Mouse (Mus musculus) liver, embryonic 16.5 days (tissue): ENCODE measurements around the gene Ctsw. TPM values are rescaled to one million over a fixed set of nuclear protein-coding genes. Genes with fewer than 3 reads are reported as not detected.

Experiments used
- ATAC-seq: fragments of 200-750 bp; cut with Nextera tagmentation; 2 replicates; pipeline ENCODE4 v1.8.0; 2017; ENCODE audit warnings: low read depth, mild to moderate bottlenecking, moderate number of reproducible peaks, moderate library complexity
- H3K27ac ChIP-seq: fragments of 300-500 bp; sonication (generic); 2 replicates; pipeline ENCODE4 v1.5.1; 2014; ENCODE audit warnings: mild to moderate bottlenecking, low read length
- H3K27me3 ChIP-seq: fragments of 300-500 bp; sonication (generic); 2 replicates; pipeline ENCODE4 v1.6.1; 2014; ENCODE audit warnings: low read depth, low read length, mixed read lengths; ENCODE audit not compliant: control insufficient read depth, insufficient read depth
- H3K36me3 ChIP-seq: fragments of 300-500 bp; sonication (generic); 2 replicates; pipeline ENCODE4 v1.6.1; 2014; ENCODE audit warnings: mild to moderate bottlenecking; ENCODE audit not compliant: control insufficient read depth, insufficient read depth
- H3K4me1 ChIP-seq: fragments of 300-500 bp; sonication (generic); 2 replicates; pipeline ENCODE4 v1.6.1; 2014; ENCODE audit warnings: low read depth, low read length, mixed read lengths; ENCODE audit not compliant: control insufficient read depth
- H3K4me2 ChIP-seq: fragments of 300-500 bp; sonication (generic); 2 replicates; pipeline ENCODE4 v1.6.1; 2014; ENCODE audit warnings: low read depth, low read length, mixed read lengths
- H3K4me3 ChIP-seq: fragments of 300-500 bp; sonication (generic); 2 replicates; pipeline ENCODE4 v1.5.1; 2014; ENCODE audit warnings: low read depth, mild to moderate bottlenecking, low read length
- H3K9ac ChIP-seq: fragments of 300-500 bp; sonication (generic); 2 replicates; pipeline ENCODE4 v1.6.1; 2014; ENCODE audit warnings: low read depth, low read length
- H3K9me3 ChIP-seq: fragments of 300-500 bp; sonication (generic); replicated peaks from 2 replicates; pipeline ENCODE4 v1.6.1; 2016; ENCODE audit warnings: low read length; ENCODE audit not compliant: control insufficient read depth
- WGBS: fragments of 180-500 bp; shearing (Covaris S2); extraction: QIAGEN DNeasy Blood & Tissue Kit; methylation state at CpG from one replicate; pipeline ENCODE4 v1.1.7; 2014; ENCODE audit not compliant: insufficient replicate concordance; 5-methylcytosine and 5-hydroxymethylcytosine counted together
- polyA plus RNA-seq: library from polyadenylated mRNA; unstranded; fragments of >200 nt; fragmentation: Nextera tagmentation; extraction: Ambion mirVana; gene quantifications from 2 replicates; pipeline ENCODE4 v1.2.1, GENCODE M21; 2015

Ctsw gene
- polyA plus RNA-seq, 1 experiment from 2014 or later, result 0.58 TPM

GRCm38 (mm10) chr19:5431911-5432464, 36.3 kb downstream of the Ctsw start:
- Histone ChIP-seq H3K4me3 (no peak overlapping the region), H3K27ac (no peak overlapping the region), H3K27me3 (no peaks in the 10 kb centered on the region), H3K9ac (no peak overlapping the region), H3K9me3 (no peaks in the 10 kb centered on the region), H3K4me2 (no peak overlapping the region), H3K36me3 (peaks cover under 1% of the 10 kb centered on the region; the same call in 1 of the 2 replicates), H3K4me1 (peaks cover 8% of the 10 kb centered on the region)
- 71% methylated on average over 4 of the region's 4 CpGs for WGBS
- no peak for ATAC-seq

- no peak overlapping the region for H3K4me2 ChIP-seq
- peaks cover 4% of the 10 kb centered on the region; the same call in 1 of the 2 replicates for H3K36me3 ChIP-seq
- 67% methylated on average over 1 of the region's 1 CpGs for WGBS
- no peak overlapping the region for H3K4me3 ChIP-seq
- no peak overlapping the region for H3K9ac ChIP-seq
- no peak overlapping the region for H3K27ac ChIP-seq
- peaks cover 21% of the 10 kb centered on the region for H3K4me1 ChIP-seq
- H3K9me3 ChIP-seq, result no peaks in the 10 kb centered on the region
- no peak for ATAC-seq
- no peaks in the 10 kb centered on the region for H3K27me3 ChIP-seq
These were observed 37.9 kb downstream of the Ctsw start for GRCm38 (mm10) chr19:5430408-5430807.

GRCm38 (mm10) chr19:5429806-5430205, 38.5 kb downstream of the Ctsw start:
- Histone ChIP-seq H3K27me3 (no peaks in the 10 kb centered on the region), H3K9me3 (no peaks in the 10 kb centered on the region), H3K36me3 (peaks cover 4% of the 10 kb centered on the region; the same call in 1 of the 2 replicates), H3K4me3 (no peak overlapping the region), H3K27ac (no peak overlapping the region), H3K9ac (no peak overlapping the region), H3K4me1 (peaks cover 21% of the 10 kb centered on the region), H3K4me2 (no peak overlapping the region)
- 64% methylated on average over 8 of the region's 8 CpGs for WGBS
- no peak for ATAC-seq

GRCm38 (mm10) chr19:5429219-5429618, 39.1 kb downstream of the Ctsw start:
- Histone ChIP-seq H3K4me3 (no peak overlapping the region), H3K27ac (no peak overlapping the region), H3K4me1 (peaks cover 21% of the 10 kb centered on the region), H3K9me3 (no peaks in the 10 kb centered on the region), H3K9ac (no peak overlapping the region), H3K27me3 (no peaks in the 10 kb centered on the region), H3K4me2 (no peak overlapping the region), H3K36me3 (peaks cover 4% of the 10 kb centered on the region; the same call in 1 of the 2 replicates)
- WGBS, result 59% methylated on average over 4 of the region's 4 CpGs
- no peak for ATAC-seq

GRCm38 (mm10) chr19:5428083-5428482, 40.2 kb downstream of the Ctsw start:
- Histone ChIP-seq H3K9me3 (no peaks in the 10 kb centered on the region), H3K4me1 (peaks cover 26% of the 10 kb centered on the region), H3K27me3 (no peaks in the 10 kb centered on the region), H3K36me3 (peaks cover 4% of the 10 kb centered on the region; the same call in 1 of the 2 replicates), H3K9ac (no peak overlapping the region), H3K27ac (no peak overlapping the region), H3K4me2 (no peak overlapping the region), H3K4me3 (no peak overlapping the region)
- no peak for ATAC-seq
- WGBS, result 72% methylated on average over 2 of the region's 2 CpGs

GRCm38 (mm10) chr19:5426640-5427290, 41.5 kb downstream of the Ctsw start:
- no peak overlapping the region for H3K27ac ChIP-seq
- peaks cover 4% of the 10 kb centered on the region; the same call in 1 of the 2 replicates for H3K36me3 ChIP-seq
- H3K9ac ChIP-seq, result no peak overlapping the region
- H3K4me2 ChIP-seq, result no peak overlapping the region
- no peak for ATAC-seq
- no peak overlapping the region for H3K4me3 ChIP-seq
- 79% methylated on average over 13 of the region's 13 CpGs for WGBS
- H3K9me3 ChIP-seq, result no peaks in the 10 kb centered on the region
- H3K27me3 ChIP-seq, result no peaks in the 10 kb centered on the region
- H3K4me1 ChIP-seq, result peaks cover 23% of the 10 kb centered on the region

- 73% methylated on average over 18 of the region's 18 CpGs for WGBS
- Histone ChIP-seq H3K36me3 (peaks cover 4% of the 10 kb centered on the region; the same call in 1 of the 2 replicates), H3K27me3 (no peaks in the 10 kb centered on the region), H3K9ac (peak overlapping the region; percentile 93), H3K4me1 (peaks cover 23% of the 10 kb centered on the region), H3K4me2 (peak overlapping the region; percentile 82), H3K9me3 (no peaks in the 10 kb centered on the region), H3K27ac (peak overlapping the region; percentile 85), H3K4me3 (peak overlapping the region; percentile 88)
- ATAC-seq, result no peak
These were observed 42.3 kb downstream of the Ctsw start for GRCm38 (mm10) chr19:5425906-5426565.

GRCm38 (mm10) chr19:5424782-5425741, 43.2 kb downstream of the Ctsw start, which contains the start of the genes Drap1 and AI837181:
Drap1 (minus strand) TSS chr19:5424979.
AI837181 (plus strand) TSS chr19:5425144.
- peaks cover 8% of the 10 kb centered on the region; the same call in 1 of the 2 replicates for H3K36me3 ChIP-seq
- WGBS, result under 1% methylated on average over 75 of the region's 87 CpGs
- H3K4me2 ChIP-seq, result peak within 1 kb of the TSS; percentile 90
- H3K9ac ChIP-seq, result peak within 1 kb of the TSS; percentile 93
- no peaks in the 10 kb centered on the region for H3K9me3 ChIP-seq
- H3K27ac ChIP-seq, result peak within 1 kb of the TSS; percentile 90
- H3K4me1 ChIP-seq, result peaks cover 23% of the 10 kb centered on the region
- peak within 1 kb of the TSS; percentile 88 for H3K4me3 ChIP-seq
- peak; percentile 85 for ATAC-seq
- no peaks in the 10 kb centered on the region for H3K27me3 ChIP-seq
